Mouse (Mus musculus): Measurements from ENCODE around the gene Rbms3.

GRCm38 (mm10) chr9:116659936-116660335 is 969.8 kb downstream of the Rbms3 start:
- TF ChIP-seq CTCF (IDR thresholded peaks at IDR 0.05), result no peak
- no peak for TF ChIP-seq EP300 (IDR thresholded peaks at IDR 0.05)
